Mouse (Mus musculus) hindbrain, embryonic 13.5 days (tissue): ENCODE data around the gene Zcchc10. TPM values are rescaled to one million over a fixed set of nuclear protein-coding genes. Genes with fewer than 3 reads are reported as not detected.
A peak's percentile ranks its signal among the peaks of the same experiment; 100 is the strongest.
"Not testable (repeated sequence)": the region's sequence is repeated elsewhere in the genome, so short reads cannot be mapped to it uniquely, and the experiment has no call there.

Source experiments
- ATAC-seq: fragments of 200-750 bp; cut with Nextera tagmentation; 2 replicates; pipeline ENCODE4 v1.8.0; 2017; ENCODE audit warnings: moderate TSS enrichment; ENCODE audit not compliant: low FRiP score
- H3K27ac ChIP-seq: fragments of 300-500 bp; sonication (generic); 2 replicates; pipeline ENCODE4 v1.5.1; 2015; ENCODE audit warnings: inconsistent platforms, mild to moderate bottlenecking, moderate library complexity
- H3K27me3 ChIP-seq: fragments of 300-500 bp; sonication (generic); 2 replicates; pipeline ENCODE4 v1.6.1; 2015; ENCODE audit warnings: mild to moderate bottlenecking, inconsistent platforms
- H3K36me3 ChIP-seq: fragments of 300-500 bp; sonication (generic); 2 replicates; pipeline ENCODE4 v1.6.1; 2015; ENCODE audit warnings: mild to moderate bottlenecking, inconsistent platforms
- H3K4me1 ChIP-seq: fragments of 300-500 bp; sonication (generic); replicated peaks from 2 replicates; pipeline ENCODE4 v1.6.1; 2015; ENCODE audit warnings: inconsistent platforms
- H3K4me2 ChIP-seq: fragments of 300-500 bp; sonication (generic); 2 replicates; pipeline ENCODE4 v1.6.1; 2015; ENCODE audit warnings: inconsistent platforms, mild to moderate bottlenecking, moderate library complexity
- H3K4me3 ChIP-seq: fragments of 300-500 bp; sonication (generic); 2 replicates; pipeline ENCODE4 v1.5.1; 2015; ENCODE audit warnings: mild to moderate bottlenecking, inconsistent platforms
- H3K9ac ChIP-seq: fragments of 300-500 bp; sonication (generic); 2 replicates; pipeline ENCODE4 v1.6.1; 2015; ENCODE audit warnings: mild to moderate bottlenecking, inconsistent platforms
- H3K9me3 ChIP-seq: fragments of 300-500 bp; sonication (generic); 2 replicates; pipeline ENCODE4 v1.6.1; 2016; ENCODE audit warnings: inconsistent platforms
- WGBS: fragments of 180-500 bp; shearing (Covaris S2); methylation state at CpG from one replicate; pipeline ENCODE4 v1.1.7; 2015; 5-methylcytosine and 5-hydroxymethylcytosine counted together
- polyA plus RNA-seq: library from polyadenylated mRNA; unstranded; fragments of >200 nt; fragmentation: Nextera tagmentation; extraction: Ambion mirVana; gene quantifications from 2 replicates; pipeline ENCODE4 v1.2.1, GENCODE M21; 2015

Zcchc10 gene
- polyA plus RNA-seq, 1 experiment from 2014 or later: 16.1 TPM

DNA sequence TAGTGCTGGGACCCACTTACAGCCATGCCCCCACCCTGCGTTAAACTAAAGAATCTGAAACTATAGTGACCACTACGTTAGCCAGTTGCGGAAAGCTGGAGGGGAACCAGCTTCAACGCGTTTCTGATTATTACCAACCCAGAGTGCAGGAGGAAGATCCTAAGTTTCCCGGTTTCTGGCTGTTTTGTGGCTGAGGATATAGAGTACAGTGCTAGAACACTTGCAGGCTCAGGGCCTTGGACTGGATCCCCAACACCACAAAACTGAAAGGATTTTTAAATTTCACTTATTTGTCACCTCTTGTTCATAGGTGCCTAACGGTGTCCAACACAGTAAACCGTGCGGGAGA lies 23.3 kb upstream of the Zcchc10 start:
- no peaks in the 10 kb centered on the region for H3K9me3 ChIP-seq
- H3K4me1 ChIP-seq: peaks cover 35% of the 10 kb centered on the region
- peak overlapping the region; percentile 95 for H3K27ac ChIP-seq
- H3K4me2 ChIP-seq: peak overlapping the region; percentile 75
- H3K36me3 ChIP-seq: no peaks in the 10 kb centered on the region
- no peak for ATAC-seq
- WGBS: 66% methylated on average over 9 of the region's 9 CpGs
- H3K27me3 ChIP-seq: no peaks in the 10 kb centered on the region
- peak overlapping the region; percentile 98 for H3K4me3 ChIP-seq
- H3K9ac ChIP-seq: peak overlapping the region; percentile 69

- Histone ChIP-seq H3K4me1 (peaks cover 11% of the 10 kb centered on the region), H3K27me3 (no peaks in the 10 kb centered on the region), H3K4me3 (no peak overlapping the region), H3K27ac (no peak overlapping the region), H3K4me2 (no peak overlapping the region), H3K36me3 (no peaks in the 10 kb centered on the region), H3K9me3 (no peaks in the 10 kb centered on the region), H3K9ac (no peak overlapping the region)
- no peak for ATAC-seq
- WGBS: 84% methylated on average over 14 of the region's 14 CpGs
Measured at GRCm38 (mm10) chr11:53304044-53304840, 20.2 kb upstream of the Zcchc10 start.

GRCm38 (mm10) chr11:53306965-53307364 lies 17.5 kb upstream of the Zcchc10 start:
- H3K4me2 ChIP-seq: no peak overlapping the region
- no peak overlapping the region for H3K9ac ChIP-seq
- WGBS: 95% methylated on average over 2 of the region's 2 CpGs
- H3K27ac ChIP-seq: no peak overlapping the region
- H3K9me3 ChIP-seq: no peaks in the 10 kb centered on the region
- no peaks in the 10 kb centered on the region for H3K4me1 ChIP-seq
- no peak for ATAC-seq
- no peaks in the 10 kb centered on the region for H3K27me3 ChIP-seq
- H3K36me3 ChIP-seq: no peaks in the 10 kb centered on the region
- H3K4me3 ChIP-seq: no peak overlapping the region

DNA sequence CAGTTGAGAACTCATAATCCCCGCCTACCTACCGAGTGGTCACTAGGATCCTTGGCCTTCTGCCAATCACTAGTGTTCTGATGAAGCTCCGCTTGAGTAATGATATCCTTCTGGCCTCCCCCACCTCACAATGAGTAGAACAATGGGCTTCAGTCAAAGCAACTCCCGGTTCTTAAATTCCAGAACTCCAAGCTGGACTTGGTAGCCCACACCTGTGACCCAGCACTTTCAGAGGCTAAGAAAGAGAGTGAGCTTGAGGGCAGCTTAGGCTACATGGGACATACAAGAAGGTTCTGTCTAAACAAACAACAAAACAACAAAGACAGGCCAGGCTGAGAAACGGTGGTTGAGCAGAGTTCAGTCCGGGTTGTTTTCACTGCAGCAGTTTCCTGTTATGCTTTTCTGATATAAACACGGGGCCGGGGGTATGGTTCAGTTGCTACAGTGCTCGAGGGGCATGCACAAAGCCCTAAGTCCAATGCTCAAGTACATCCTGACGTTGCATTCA lies 16.9 kb upstream of the Zcchc10 start:
- Histone ChIP-seq H3K27me3 (no peaks in the 10 kb centered on the region), H3K4me1 (no peaks in the 10 kb centered on the region), H3K4me2 (no peak overlapping the region), H3K9ac (no peak overlapping the region), H3K9me3 (no peaks in the 10 kb centered on the region), H3K4me3 (no peak overlapping the region), H3K27ac (no peak overlapping the region), H3K36me3 (no peaks in the 10 kb centered on the region)
- WGBS: 67% methylated on average over 10 of the region's 10 CpGs
- ATAC-seq: no peak

DNA sequence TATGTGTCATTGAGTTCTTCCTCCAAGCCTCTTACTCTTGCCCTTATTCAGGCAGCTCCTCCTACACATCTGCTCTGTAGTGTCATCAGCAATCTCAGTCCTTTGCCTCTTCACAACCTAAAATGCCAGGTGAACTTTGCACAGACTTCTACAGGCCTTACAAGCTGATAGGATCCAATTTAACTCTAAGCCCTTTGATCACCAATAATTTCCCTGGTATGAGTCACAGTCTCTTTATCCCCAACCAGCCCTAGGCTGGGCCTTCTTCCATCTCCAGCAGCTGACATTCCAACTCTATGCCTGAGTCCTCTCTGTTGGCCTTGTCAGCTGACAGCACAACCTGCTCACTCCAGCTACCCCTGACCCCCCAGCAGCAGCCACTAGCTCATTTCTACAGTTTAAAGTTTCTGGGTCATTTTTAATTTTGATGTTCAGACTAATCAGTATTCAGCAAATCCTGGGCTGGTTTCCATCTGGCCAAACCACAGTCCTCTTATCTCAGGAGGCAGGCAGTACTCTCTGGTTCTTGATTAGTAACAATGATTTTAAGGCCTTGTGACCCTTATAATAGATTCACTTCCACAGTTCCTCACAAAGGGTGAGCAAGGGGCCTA lies 16.1 kb upstream of the Zcchc10 start:
- H3K4me3 ChIP-seq: no peak overlapping the region
- no peak overlapping the region for H3K4me2 ChIP-seq
- no peaks in the 10 kb centered on the region for H3K36me3 ChIP-seq
- no peak overlapping the region for H3K27ac ChIP-seq
- ATAC-seq: no peak
- H3K4me1 ChIP-seq: no peaks in the 10 kb centered on the region
- no peaks in the 10 kb centered on the region for H3K9me3 ChIP-seq
- H3K9ac ChIP-seq: no peak overlapping the region
- no peaks in the 10 kb centered on the region for H3K27me3 ChIP-seq

GRCm38 (mm10) chr11:53308884-53309310 lies 15.6 kb upstream of the Zcchc10 start:
- ATAC-seq: no peak
- Histone ChIP-seq H3K9ac (no peak overlapping the region), H3K27me3 (no peaks in the 10 kb centered on the region), H3K4me1 (no peaks in the 10 kb centered on the region), H3K4me3 (no peak overlapping the region), H3K27ac (no peak overlapping the region), H3K4me2 (no peak overlapping the region), H3K9me3 (no peaks in the 10 kb centered on the region), H3K36me3 (no peaks in the 10 kb centered on the region)
- 73% methylated on average over 2 of the region's 2 CpGs for WGBS

- H3K9me3 ChIP-seq: no peaks in the 10 kb centered on the region
- H3K27ac ChIP-seq: no peak overlapping the region
- H3K4me2 ChIP-seq: no peak overlapping the region
- H3K4me1 ChIP-seq: no peaks in the 10 kb centered on the region
- no peak for ATAC-seq
- H3K9ac ChIP-seq: no peak overlapping the region
- no peaks in the 10 kb centered on the region for H3K36me3 ChIP-seq
- WGBS: 61% methylated on average over 1 of the region's 1 CpGs
- H3K27me3 ChIP-seq: no peaks in the 10 kb centered on the region
- H3K4me3 ChIP-seq: no peak overlapping the region
Measured at GRCm38 (mm10) chr11:53311385-53311784, 13.1 kb upstream of the Zcchc10 start.

DNA sequence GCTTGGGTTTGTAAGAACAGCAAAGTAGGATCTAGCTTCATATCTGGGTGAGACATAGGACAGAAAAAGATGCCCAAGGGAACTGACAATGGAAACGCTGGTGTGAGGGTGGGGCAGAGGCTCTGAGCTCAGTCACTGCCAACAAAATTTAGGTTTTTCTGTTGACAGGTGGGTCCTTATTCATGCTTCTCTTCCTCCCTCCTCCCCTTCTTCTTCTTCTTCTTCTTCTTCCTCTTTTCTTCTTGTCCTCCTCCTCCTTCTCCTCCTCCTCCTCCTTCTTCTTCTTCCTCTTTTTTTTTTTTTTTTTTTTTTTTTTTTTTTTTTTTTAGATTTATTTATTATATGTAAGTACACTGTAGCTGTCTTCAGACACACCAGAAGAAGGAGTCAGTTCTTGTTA lies 11.7 kb upstream of the Zcchc10 start:
- ATAC-seq, H3K4me1 ChIP-seq, H3K27ac ChIP-seq, H3K9me3 ChIP-seq, H3K9ac ChIP-seq, H3K4me2 ChIP-seq, H3K36me3 ChIP-seq, H3K4me3 ChIP-seq, H3K27me3 ChIP-seq: not testable (repeated sequence)
- 74% methylated on average over 1 of the region's 1 CpGs for WGBS

DNA sequence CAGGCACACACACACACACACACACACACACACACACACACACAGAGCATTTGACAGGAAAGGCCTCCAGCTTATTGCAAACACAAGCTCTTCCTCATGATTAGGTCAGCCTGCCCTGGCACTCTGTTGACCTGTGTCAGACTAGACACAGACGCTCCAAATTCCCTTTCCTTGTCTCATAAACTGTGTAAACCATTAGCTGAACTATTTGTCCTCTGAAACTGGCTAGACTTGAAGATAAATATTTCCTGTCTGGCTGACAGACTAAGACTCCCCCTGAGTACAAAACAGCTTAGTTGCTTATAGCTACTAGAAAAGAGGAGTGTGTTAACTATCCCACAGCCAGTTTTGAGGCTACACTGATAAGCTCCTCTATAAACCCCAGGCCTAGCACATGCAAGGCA lies 9.7 kb upstream of the Zcchc10 start:
- no peak for ATAC-seq
- Histone ChIP-seq H3K4me1 (no peaks in the 10 kb centered on the region), H3K4me2 (no peak overlapping the region), H3K27me3 (no peaks in the 10 kb centered on the region), H3K4me3 (no peak overlapping the region), H3K9ac (no peak overlapping the region), H3K27ac (no peak overlapping the region), H3K36me3 (no peaks in the 10 kb centered on the region), H3K9me3 (no peaks in the 10 kb centered on the region)
- 80% methylated on average over 1 of the region's 1 CpGs for WGBS

- H3K27ac ChIP-seq: no peak overlapping the region
Measured at GRCm38 (mm10) chr11:53316996-53317395, 7.5 kb upstream of the Zcchc10 start.

DNA sequence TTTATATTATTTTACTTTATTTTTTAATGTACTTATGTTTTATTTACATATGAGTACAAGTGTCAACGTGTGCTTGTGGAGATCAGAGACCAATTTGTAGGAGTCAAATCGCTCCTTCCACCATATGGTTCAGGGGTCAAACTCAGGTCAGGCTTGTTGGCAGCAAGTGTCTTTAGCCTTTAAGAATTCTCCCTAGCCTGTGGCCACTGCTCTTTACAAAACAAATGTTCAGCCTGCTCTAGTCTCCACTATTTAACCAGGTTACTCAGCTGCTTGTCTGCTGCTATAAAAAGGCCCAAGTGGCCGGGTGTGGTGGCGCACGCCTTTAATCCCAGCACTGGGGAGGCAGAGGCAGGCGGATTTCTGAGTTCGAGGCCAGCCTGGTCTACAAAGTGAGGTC lies 6.4 kb upstream of the Zcchc10 start:
- Histone ChIP-seq H3K27ac (no peak overlapping the region), H3K27me3 (no peaks in the 10 kb centered on the region), H3K36me3 (no peaks in the 10 kb centered on the region), H3K4me2 (no peak overlapping the region), H3K4me3 (no peak overlapping the region), H3K9me3 (no peaks in the 10 kb centered on the region), H3K9ac (no peak overlapping the region), H3K4me1 (no peaks in the 10 kb centered on the region)
- no peak for ATAC-seq
- WGBS: 82% methylated on average over 7 of the region's 7 CpGs

More at GRCm38 (mm10) chr11:53316996-53317395, 7.5 kb upstream of the Zcchc10 start:
- H3K4me3 ChIP-seq: no peak overlapping the region
- H3K9me3 ChIP-seq: no peaks in the 10 kb centered on the region
- H3K4me1 ChIP-seq: no peaks in the 10 kb centered on the region
- no peak overlapping the region for H3K9ac ChIP-seq
- no peaks in the 10 kb centered on the region for H3K27me3 ChIP-seq
- ATAC-seq: no peak
- H3K4me2 ChIP-seq: no peak overlapping the region
- H3K36me3 ChIP-seq: no peaks in the 10 kb centered on the region
- WGBS: 68% methylated on average over 6 of the region's 6 CpGs

- not testable (repeated sequence) for H3K9ac ChIP-seq, H3K27me3 ChIP-seq, ATAC-seq, H3K36me3 ChIP-seq, H3K4me3 ChIP-seq, H3K9me3 ChIP-seq, H3K4me2 ChIP-seq, H3K27ac ChIP-seq, H3K4me1 ChIP-seq
- WGBS: 92% methylated on average over 3 of the region's 3 CpGs
Measured at GRCm38 (mm10) chr11:53318568-53318967, 5.9 kb upstream of the Zcchc10 start.

DNA sequence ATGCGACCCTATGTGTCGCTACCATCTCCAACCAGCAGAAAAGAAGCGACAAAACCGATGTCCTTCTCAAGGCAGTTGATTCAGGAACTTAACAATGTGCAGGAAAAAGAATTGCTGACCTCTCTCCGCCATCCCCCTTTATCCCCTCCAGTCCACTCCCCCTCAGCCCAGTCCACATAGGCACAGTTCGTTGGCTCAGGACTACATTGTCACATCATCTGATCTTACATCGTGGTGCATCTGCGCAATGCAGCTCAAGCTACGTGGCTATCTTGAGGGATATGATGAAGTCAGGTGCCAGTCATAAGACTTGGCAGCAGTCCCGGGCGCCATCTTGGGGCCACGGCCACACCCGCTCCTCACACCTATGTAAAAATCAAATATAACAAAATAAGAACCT lies 4.6 kb upstream of the Zcchc10 start:
- not testable (repeated sequence) for ATAC-seq, H3K4me1 ChIP-seq, H3K4me2 ChIP-seq, H3K9me3 ChIP-seq, H3K27me3 ChIP-seq, H3K36me3 ChIP-seq, H3K4me3 ChIP-seq, H3K9ac ChIP-seq, H3K27ac ChIP-seq
- WGBS: 95% methylated on average over 13 of the region's 13 CpGs
